Mouse (Mus musculus) gastrocnemius, postnatal 10 days (tissue): ENCODE data around the gene Il6. TPM values are rescaled to one million over a fixed set of nuclear protein-coding genes. Genes with fewer than 3 reads are reported as not detected.
"Not testable (repeated sequence)": the region's sequence is repeated elsewhere in the genome, so short reads cannot be mapped to it uniquely, and the experiment has no call there.

Experiments
- DNase-seq: peaks from one replicate; pipeline ENCODE4 v3.0.0; 2021; ENCODE audit warnings: mixed read lengths
- long read RNA-seq, 2 experiments: library from polyadenylated mRNA; stranded (forward); transcript quantifications; one replicate each; pipeline ENCODE4 v2.0.0; 2021
- total RNA-seq, 2 experiments: library from RNA; stranded (reverse); gene quantifications; 2 replicates each; pipeline ENCODE4 v1.2.3; 2021

Il6 gene
- total RNA-seq, result under 1 TPM in 1 of 2 experiments, not detected in 1; 0.27 TPM
- long read RNA-seq, experiment 1, result 0 reads
- long read RNA-seq, experiment 2, result 0 reads

DNA sequence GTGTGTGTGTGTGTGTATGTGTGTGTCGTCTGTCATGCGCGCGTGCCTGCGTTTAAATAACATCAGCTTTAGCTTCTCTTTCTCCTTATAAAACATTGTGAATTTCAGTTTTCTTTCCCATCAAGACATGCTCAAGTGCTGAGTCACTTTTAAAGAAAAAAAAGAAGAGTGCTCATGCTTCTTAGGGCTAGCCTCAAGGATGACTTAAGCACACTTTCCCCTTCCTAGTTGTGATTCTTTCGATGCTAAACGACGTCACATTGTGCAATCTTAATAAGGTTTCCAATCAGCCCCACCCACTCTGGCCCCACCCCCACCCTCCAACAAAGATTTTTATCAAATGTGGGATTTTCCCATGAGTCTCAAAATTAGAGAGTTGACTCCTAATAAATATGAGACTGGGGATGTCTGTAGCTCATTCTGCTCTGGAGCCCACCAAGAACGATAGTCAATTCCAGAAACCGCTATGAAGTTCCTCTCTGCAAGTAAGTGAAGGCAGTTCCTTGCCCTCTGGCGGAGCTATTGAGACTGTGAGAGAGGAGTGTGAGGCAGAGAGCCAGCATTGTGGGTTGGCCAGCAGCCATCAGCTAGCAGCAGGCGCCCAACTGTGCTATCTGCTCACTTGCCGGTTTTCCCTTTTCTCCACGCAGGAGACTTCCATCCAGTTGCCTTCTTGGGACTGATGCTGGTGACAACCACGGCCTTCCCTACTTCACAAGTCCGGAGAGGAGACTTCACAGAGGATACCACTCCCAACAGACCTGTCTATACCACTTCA lies at the start of gene Il6:
Il6 (plus strand) TSS at position 389 of the 778 bp plus-strand sequence.
- DNase-seq, result peak; percentile 96

DNA sequence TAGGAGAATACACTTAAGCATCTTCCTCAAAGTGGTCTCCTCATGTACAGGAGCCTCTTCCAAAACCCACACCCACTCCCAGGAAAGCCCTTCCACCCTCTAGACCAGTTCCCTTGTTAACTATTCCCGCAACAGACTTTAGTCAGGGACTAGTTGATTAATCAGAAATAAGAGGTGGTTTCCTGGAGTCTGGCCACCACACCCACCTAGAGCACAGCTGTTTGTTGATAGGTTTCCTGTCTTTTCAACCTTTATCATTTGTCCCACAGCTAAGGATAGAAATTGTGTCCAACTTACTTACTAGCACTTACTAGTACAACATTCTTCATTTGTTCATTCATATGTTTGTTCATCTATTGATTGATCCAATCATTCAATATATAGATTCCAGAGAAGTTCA lies 49.4 kb upstream of the Il6 start:
- DNase-seq, result no peak

DNA sequence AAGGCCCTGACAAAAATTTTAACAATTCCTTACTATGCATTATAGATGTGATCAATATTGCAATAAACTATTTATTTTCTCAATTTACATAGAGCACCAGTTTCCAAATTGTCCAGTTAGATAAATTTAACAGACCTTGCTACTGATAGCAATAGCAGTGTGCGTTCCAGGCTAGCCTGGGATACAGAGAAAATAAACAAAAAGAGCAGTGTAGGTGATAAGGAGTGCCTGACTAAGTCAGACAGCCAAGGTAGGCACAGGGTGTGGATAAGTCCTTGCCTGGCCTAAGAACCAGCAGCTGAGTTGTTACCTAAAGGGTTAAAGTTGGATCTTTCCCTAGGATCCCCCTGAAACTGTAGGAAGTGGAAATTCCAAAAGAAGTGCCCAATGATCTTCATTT lies 42.7 kb upstream of the Il6 start:
- no peak for DNase-seq

DNA sequence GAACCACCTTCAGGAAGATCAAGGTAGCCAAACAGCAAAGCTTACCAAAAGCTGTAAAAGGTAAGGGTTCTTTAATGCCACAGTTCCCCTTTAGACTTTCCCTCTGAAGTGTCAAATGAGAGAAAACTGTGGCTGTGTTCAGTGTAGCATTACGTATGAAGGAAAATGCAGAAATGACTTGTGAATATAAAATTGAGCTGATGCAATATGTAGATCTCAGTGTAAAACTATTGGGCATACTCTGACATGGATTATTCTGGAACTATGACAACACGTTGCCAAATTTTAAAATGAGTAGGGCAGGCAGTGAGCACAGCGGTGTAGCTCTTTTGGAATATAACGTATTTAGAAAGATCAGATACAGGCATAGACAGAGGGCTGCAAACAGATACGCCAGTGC lies 40.1 kb upstream of the Il6 start:
- no peak for DNase-seq

DNA sequence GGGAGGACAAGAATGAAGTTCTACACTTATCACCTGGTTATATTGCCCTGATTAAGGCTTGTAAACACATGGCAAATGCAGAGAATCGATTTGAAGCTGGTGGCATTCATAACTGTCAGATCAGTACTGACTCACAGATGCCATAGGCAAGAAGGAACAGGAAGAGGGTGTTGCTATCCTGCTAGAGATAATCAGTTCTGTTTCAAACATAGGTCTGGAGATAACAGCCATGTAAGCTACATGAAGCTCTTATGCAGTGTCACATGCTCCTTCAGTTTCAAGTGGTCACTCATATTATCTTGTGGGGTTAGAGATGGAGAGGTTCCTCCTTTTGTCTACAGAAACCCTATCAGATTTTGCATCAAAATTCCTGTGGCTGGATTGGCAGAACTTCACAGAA lies 39.4 kb upstream of the Il6 start:
- no peak for DNase-seq

DNA sequence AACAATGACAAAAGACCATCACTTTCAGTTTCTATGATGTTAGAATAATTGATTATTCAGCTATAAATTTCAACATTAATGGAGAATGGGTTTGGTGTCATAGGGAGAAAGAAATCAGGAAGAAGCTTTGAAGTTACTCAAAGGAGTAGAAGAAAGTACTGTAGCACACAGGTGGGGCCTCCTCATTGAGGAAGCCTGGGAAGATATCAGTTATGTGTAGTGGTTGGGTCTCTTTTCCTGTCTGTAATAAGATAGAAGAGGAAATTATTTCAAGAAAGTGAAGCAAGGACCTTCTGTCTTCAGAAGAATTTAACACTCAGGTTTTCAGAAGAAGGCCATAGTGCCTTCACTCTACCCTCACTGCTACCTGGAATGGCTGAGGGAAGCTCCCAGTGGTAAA lies 38.8 kb upstream of the Il6 start:
- DNase-seq, result no peak

DNA sequence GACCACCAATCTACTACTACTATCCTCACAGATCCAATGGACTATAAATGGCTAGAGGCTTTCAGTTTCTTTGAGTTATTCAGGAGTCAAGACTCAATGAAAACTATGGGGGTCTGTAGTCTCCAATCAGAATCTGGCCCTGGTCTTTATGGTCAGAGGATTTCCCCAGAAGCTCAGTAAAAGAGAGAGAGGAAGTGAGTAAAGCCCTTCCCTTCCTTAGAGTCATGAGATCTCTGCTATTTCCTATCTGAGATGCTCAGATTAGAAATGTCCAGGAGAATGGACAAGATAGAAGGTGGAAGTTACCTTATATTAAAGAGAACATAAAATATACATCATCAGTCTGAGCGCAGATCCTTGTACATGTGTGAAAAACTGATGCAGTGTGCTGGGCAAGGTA lies 19.3 kb upstream of the Il6 start:
- no peak for DNase-seq

DNA sequence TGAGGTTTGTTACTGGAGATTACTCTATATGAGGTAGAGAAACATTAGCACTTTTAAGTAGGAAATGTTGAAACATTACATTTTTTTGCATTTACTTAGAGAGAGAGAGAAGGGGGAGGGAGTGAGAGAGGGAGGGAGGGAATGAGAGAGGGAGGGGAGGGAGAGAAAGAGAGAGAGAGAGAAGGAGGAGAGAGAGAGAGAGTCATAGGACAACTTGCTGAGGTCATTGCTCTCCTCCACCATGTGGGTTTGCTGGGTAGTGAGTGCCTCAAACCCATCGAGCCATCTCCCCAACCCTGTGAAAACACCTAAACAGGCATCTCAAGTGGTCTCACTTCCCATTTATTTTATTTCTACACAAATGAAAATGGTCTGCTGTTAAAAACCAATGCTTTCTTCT lies 18.6 kb upstream of the Il6 start:
- DNase-seq, result no peak

DNA sequence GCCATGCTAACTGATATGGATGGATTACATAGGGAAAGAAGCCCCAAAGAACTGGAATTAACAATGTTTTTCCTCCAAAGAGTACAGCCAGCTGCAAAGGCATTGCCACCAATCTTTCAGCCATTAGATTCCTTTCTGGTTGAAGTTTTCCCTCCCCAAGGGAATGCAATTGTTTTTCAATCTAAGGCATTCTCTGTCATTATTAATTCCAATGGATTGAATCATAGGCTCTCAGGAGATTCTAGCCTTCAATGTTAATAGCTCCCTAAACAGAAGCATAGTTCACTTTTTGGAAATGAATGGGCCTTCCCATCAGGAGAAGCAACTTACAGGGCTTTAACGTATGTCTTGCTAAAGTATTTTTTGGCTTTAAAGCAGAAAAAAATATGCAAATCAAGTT lies 15.6 kb upstream of the Il6 start:
- no peak for DNase-seq

DNA sequence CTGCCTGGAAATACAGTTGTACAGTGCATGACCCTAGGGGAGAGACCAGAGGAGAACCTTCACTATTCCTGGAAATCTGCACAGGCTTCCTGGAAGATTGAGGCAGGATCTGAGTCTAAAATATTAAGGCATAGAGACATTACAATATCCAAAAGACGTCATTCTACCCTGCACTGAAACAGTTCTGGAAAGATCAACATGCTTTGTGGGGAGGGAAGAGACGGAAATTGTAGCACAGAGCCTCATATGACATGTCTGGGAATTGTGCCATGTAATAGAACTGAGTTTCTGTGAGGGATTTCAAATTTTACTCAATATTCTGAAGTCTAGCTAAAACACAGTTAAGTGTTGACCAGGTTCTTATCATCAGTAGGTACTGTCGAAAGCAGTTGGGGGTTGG lies 12.0 kb upstream of the Il6 start:
- DNase-seq, result no peak

DNA sequence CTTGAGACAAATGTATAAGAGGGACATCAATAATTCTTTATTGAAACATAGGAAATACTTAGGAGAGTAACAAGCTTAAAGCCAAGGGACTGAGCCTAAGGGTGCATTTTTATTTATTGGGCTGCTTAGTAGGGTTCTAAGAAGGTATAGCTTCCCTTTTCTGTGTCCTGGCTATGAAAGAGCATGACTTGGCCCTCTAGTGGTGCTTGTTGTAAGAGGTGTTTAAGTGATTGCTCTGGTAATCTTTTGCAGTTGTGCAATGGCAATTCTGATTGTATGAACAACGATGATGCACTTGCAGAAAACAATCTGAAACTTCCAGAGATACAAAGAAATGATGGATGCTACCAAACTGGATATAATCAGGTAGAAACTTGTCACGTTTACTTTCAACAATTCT lies 1.7 kb downstream of the Il6 start:
- no peak for DNase-seq

DNA sequence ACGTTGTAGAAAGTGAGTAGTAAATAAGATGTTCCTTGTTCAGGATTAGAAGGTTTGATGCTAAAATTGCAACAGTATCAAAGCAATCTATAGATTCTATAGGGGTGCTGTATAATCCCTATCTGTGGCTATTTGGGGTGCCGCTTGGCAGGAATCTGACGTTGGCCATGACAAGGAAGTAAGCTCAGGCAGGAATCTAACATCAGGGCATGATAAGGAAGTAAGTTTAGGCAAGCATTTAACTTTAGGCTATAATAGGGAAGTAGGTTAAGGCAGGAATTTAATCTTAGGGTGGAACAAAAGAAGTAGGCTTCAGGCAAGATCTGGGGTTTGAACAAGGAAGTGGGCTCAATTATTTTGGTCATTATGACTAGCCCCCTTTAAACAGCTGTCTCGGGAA lies 22.9 kb downstream of the Il6 start:
- DNase-seq, result not testable (repeated sequence)

DNA sequence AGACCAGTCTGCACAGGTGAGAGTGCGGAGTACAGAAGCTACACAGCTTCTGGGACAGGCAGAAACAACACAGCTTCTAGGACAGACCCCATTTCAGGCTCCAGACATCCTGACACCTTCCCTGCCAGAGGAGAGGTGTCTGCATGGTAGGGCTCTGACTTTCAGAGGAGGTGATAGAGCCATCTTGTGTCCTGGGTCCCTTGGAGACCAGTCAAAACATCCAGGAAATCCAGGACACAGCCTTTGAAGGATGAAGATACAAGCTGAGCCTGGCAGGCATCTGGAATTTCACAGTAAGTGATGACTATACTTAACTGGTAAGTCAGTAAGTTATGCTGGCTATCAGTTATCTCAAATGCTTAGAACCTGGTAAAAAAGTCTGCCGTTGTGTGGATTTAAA lies 24.2 kb downstream of the Il6 start:
- not testable (repeated sequence) for DNase-seq

DNA sequence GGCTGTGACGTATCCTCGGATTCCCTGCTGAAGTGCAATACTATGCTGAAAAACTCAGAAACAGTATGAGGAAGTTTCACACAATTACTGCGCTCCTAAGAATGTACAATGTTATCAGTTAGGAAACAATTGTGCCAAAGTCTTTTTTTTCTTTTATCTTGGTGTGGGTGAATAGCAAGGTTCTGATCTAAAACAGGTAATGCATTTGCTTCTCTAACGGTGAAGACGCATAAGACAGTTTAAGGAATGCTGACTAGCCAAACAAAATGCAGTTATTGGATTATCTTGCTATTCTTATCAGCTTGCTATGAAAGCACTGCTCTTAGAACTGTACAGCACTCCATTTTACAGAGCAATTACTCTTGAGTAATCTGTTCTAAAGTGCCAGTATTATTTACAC lies 26.4 kb downstream of the Il6 start:
- DNase-seq, result not testable (repeated sequence)

DNA sequence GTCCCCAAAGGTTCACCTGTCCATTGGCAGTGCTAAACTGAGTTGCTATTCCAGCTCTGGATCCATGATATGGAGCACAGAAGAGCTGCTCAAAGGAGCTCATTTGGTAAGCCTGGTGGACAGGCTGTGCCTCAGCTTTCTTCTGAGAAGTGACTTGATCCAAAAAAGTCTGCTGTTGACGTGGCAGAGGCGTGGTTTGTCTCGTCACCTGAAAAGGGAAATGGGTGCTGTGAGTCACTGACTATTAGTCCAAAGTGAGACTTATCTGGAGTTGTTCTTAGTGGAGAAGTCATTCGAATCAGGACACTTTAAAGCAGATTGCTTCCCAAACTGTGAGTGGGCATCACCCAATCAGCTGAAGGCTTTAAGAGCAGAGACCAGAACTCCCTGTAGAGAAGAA lies 26.9 kb downstream of the Il6 start:
- DNase-seq, result not testable (repeated sequence)

DNA sequence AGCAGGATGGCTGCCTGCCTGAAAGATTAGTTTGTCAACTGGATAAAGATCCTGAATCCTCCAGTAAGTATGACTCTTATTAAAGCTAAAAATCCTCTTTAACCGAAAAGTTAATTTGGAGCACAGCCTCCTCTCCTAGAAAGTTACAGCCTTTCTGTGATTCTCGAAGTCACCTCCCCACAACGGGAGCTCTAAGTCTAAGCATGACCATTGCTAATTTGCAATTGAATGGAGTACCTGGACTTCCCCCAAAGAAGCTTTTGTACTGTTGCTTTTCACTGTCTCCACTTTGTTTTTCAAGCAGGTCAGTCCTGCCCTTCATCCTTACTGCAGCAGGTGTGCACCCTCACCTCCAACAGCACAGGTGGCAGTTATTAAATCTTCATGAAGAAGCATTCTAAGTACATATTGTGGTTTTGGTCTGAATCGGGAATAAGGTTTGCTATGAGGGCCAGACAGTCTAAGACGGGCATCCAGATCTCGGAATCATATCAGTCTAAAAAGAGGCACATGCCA lies 45.4 kb downstream of the Il6 start:
- no peak for DNase-seq

DNA sequence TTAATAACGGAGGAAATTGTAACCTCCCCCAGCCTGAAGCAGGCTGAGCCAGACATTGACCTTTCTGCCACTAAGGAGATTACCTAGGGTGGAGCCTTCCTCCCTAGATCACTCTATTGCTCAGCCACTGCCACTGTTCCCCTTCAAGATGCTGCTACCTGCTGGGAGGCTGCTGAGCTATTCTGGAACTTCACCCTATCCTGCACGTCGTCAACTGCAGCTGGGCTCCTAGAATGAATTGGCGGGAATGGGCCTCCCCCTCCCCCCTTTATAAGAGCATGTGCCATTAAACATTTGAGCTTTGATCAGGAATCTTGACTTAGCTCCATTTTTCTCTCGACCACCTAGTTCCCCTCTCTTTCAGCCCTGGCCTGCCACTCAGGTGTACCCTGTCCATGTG lies 46.7 kb downstream of the Il6 start:
- not testable (repeated sequence) for DNase-seq

DNA sequence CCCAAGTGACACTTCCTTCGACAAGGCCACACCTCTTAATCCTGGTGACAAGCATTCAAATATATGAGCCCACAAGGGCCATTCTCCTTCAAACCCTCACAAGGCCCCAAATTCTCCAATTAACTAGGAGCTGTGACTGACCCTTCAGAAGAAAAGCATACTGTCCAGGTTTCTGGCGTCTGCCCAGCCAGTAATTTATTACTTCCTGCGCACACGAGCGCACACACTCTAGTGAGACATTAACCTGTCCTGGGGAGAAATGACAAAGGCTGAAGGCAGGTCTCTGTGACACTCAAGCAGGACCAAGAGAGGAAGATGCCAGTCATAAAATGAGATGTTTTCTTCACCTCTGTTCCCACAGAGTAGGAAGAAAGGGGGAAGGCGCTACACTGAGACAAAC lies 54.8 kb downstream of the Il6 start:
- DNase-seq, result no peak

Other genes starting within 250 kb of the Il6 start
- 10 to 100 TPM; 14.8 to 19.3 TPM for gene Tyms, start 60.5 kb downstream of the Il6 start, total RNA-seq
- gene Garem2, start 92.0 kb downstream of the Il6 start, total RNA-seq, result under 1 TPM; 0.12 to 0.18 TPM
- not detected for gene 3110082J24Rik, start 93.0 kb downstream of the Il6 start, total RNA-seq
- 100 to 1,000 TPM; 292 to 312 TPM for gene Hadha, start 142.0 kb downstream of the Il6 start, total RNA-seq
- 100 to 1,000 TPM; 239 to 273 TPM for gene Hadhb, start 142.1 kb downstream of the Il6 start, total RNA-seq
- not detected for gene Adgrf3, start 192.6 kb downstream of the Il6 start, total RNA-seq
- gene Selenoi, start 219.5 kb downstream of the Il6 start, total RNA-seq, result 10 to 100 TPM; 11.9 to 15.3 TPM